Mouse (Mus musculus) liver, embryonic 14.5 days (tissue): ENCODE data around the gene Gpd1.

Experiments
- CTCF ChIP-seq: IDR thresholded peaks from 2 replicates; pipeline ENCODE4 v1.5.1; 2016; ENCODE audit warnings: antibody characterized with exemption, low read depth, control low read depth
- EP300 ChIP-seq: IDR thresholded peaks from 2 replicates; pipeline ENCODE4 v1.6.1; 2016; ENCODE audit warnings: antibody characterized with exemption, low read depth

- TF ChIP-seq CTCF: no peak
- TF ChIP-seq EP300: no peak
Measured at GRCm38 (mm10) chr15:99727525-99727924, 10.2 kb downstream of the Gpd1 start.
